Mouse (Mus musculus) left cerebral cortex, adult 11 months (tissue): ENCODE measurements around the gene Snx25.
A peak's percentile ranks its signal among the peaks of the same experiment; 100 is the strongest.

ENCODE experiments used
- DNase-seq: peaks from one replicate; pipeline ENCODE4 v3.0.0; 2022; ENCODE audit warnings: low spot score

Snx25 gene

GRCm38 (mm10) chr8:46010746-46011680 lies 140.9 kb downstream of the Snx25 start:
- no peak for DNase-seq

DNA sequence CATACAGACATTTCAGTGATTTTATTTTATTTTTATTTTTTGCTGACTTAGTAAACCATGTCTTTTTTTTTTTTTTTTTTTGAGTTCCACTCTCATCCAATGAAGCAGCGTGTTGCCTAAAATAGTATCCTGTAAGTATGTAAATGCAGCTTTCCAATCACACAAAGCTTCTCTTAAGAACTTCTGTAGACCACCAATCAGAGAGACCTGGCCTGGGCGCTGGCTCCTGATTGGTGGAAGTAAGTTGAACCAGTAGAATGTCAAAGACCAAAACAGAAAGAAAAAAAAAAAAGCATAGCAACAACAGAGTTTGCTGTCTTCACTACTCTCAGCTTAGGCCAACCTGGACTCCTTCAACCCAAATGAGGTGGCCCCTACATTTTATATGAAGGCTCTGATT lies 141.7 kb downstream of the Snx25 start:
- no peak for DNase-seq

DNA sequence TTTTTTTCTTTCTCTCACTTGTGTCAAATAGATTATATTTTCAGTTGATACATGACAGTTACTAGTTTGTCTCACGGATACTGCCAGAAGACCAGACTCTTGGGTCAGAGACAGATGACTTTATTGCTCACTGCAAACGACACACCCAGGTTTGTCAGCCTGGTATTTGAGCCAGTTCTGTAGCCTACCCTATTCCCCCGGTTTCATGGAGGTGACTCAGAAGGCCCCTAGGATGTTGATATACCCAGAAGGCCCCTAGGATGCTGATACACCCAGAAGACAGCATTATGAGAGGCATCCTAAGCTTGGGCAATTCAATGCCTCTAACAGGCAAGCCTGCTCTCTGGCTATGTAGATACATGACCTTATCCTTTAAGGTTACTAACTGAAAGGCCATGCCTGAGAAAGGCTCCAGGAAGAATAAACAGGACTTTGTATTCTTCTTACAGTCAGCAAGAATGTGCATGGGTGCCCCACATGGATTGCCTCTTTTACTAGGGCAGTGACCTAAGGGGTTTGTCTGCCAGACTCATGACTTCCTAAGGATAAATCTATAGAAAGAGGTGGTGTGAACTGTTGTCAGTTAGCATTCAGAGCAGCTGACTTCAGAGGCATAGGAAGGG lies 144.8 kb downstream of the Snx25 start:
- no peak for DNase-seq

- no peak for DNase-seq
These were observed 146.4 kb downstream of the Snx25 start, which contains the start of gene Ankrd37 for GRCm38 (mm10) chr8:46005596-46005995. TSS of gene Ankrd37 (minus strand) at chr8:46005707.

GRCm38 (mm10) chr8:45999784-46000705 lies 151.9 kb downstream of the Snx25 start:
- peak; percentile 97 for DNase-seq

- no peak for DNase-seq
These were observed 152.7 kb downstream of the Snx25 start, which contains the start of gene Lrp2bp for GRCm38 (mm10) chr8:45999138-45999783. TSS of gene Lrp2bp (plus strand) at chr8:45999303.

GRCm38 (mm10) chr8:45998228-45998627 lies 153.7 kb downstream of the Snx25 start:
- no peak for DNase-seq

DNA sequence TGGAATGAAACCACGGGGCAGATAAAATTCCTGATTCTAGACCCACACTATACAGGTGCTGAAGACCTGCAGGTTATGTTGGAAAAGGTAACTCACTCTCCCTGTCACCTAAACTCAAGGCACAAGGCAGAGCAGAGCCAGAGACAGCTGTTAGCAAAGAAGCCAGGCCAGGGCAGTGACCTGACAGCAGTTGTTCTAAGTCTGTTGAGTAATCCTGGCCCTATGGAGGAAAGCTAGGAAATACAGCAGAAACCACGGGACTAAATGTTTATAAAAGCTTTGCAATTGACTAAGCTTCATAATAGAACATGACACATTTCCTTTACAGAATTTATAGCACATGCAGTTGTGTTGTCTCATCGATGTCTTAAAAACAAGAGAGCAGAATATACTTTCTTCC lies 156.4 kb downstream of the Snx25 start:
- no peak for DNase-seq

- DNase-seq, result no peak
These were observed 157.8 kb downstream of the Snx25 start for GRCm38 (mm10) chr8:45994111-45994510.

DNA sequence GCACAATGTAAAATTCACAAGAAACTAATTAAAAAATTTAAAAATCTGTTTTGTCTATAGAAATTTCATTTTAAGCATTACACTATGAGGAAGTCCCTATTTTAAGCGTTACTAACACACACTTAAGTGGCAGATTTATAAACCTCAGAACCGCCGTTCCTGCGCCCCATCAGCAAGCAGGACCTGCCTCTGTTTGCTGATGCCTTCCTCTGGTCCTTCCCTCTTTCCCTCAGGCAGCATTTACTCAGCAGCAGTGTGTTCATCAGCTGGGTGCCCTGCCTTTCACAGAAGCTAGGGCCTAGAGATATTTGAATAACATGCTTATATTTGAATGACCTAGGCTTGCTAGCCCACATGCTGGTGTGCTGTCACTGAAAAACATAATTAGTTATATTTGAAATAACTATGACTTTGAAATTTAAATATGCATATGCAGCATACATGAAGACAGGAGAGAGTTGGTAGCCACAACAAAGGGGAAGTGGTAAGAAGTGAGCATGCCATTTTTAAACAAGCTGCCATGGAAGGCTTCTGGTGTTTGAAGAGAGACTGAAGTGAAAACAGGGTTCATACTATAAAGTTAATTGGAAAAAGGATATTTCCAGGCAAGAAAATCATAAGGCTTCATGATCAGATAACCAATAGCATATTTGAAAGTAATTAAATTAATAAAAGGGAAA lies 161.2 kb downstream of the Snx25 start:
- DNase-seq, result no peak

DNA sequence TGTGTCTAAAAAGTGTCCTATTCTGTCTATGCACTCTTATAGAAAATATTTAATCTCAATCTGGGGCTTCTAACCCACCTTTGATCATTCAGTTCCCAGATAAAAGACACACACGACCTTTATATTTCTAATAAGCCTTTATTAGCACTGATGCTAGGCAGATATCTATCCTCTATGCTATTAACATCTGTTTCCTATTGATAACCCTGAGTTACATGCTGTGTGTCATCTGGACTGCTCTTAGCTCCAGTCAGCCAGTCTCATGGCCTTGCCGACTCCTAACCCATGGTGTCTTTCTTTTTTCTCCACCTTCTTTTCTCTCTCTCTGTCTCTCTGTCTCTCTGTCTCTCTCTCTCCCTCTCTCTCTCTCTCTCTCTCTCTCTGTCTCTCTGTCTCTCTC lies 163.8 kb downstream of the Snx25 start:
- no peak for DNase-seq

GRCm38 (mm10) chr8:45986665-45987064 lies 165.3 kb downstream of the Snx25 start:
- no peak for DNase-seq
